Mouse (Mus musculus) layer of hippocampus, postnatal 14 days (tissue): Measurements from ENCODE around the gene Myh11. TPM values are rescaled to one million over a fixed set of nuclear protein-coding genes. Genes with fewer than 3 reads are reported as not detected.
A peak's percentile ranks its signal among the peaks of the same experiment; 100 is the strongest.

ENCODE experiments used
- DNase-seq, 2 experiments: peaks; one replicate each; pipeline ENCODE4 v3.0.0; 2021 to 2022; ENCODE audit warnings: low spot score in 2 of 2, mixed read lengths in 1 of 2
- total RNA-seq, 2 experiments: library from RNA; stranded (reverse); gene quantifications; 2 replicates each; pipeline ENCODE4 v1.2.3; 2021

Myh11 gene
- total RNA-seq, 2 experiments from 2014 or later, result 4.5 to 5.4 TPM

GRCm38 (mm10) chr16:14292205-14293199, 1.3 kb upstream of the Myh11 start:
- no peak for DNase-seq

GRCm38 (mm10) chr16:14272374-14272965, 18.7 kb downstream of the Myh11 start:
- no peak for DNase-seq

- no peak for DNase-seq
Measured at GRCm38 (mm10) chr16:14265203-14265920, 25.8 kb downstream of the Myh11 start.

GRCm38 (mm10) chr16:14264504-14264903, 26.7 kb downstream of the Myh11 start:
- no peak for DNase-seq

GRCm38 (mm10) chr16:14263241-14263640, 27.9 kb downstream of the Myh11 start:
- DNase-seq, result peak in 1 of 2 experiments; percentile 5

GRCm38 (mm10) chr16:14262410-14262809, 28.8 kb downstream of the Myh11 start:
- no peak for DNase-seq

- no peak for DNase-seq
Measured at GRCm38 (mm10) chr16:14258856-14259255, 32.3 kb downstream of the Myh11 start.

GRCm38 (mm10) chr16:14253586-14253985, 37.6 kb downstream of the Myh11 start:
- peak in 1 of 2 experiments; percentile 18 for DNase-seq

- DNase-seq, result no peak
Measured at GRCm38 (mm10) chr16:14252877-14253276, 38.3 kb downstream of the Myh11 start.

- no peak for DNase-seq
Measured at GRCm38 (mm10) chr16:14249913-14250312, 41.3 kb downstream of the Myh11 start.

GRCm38 (mm10) chr16:14242553-14242952, 48.6 kb downstream of the Myh11 start:
- no peak for DNase-seq

- no peak for DNase-seq
Measured at GRCm38 (mm10) chr16:14242059-14242458, 49.1 kb downstream of the Myh11 start.

GRCm38 (mm10) chr16:14237100-14237723, 54.0 kb downstream of the Myh11 start:
- peak; percentile 74 to 77 for DNase-seq

- no peak for DNase-seq
Measured at GRCm38 (mm10) chr16:14215156-14215555, 76.0 kb downstream of the Myh11 start.

- no peak for DNase-seq
Measured at GRCm38 (mm10) chr16:14198798-14199197, 92.4 kb downstream of the Myh11 start.

GRCm38 (mm10) chr16:14195427-14195826, 95.7 kb downstream of the Myh11 start:
- peak; percentile 48 to 68 for DNase-seq

- no peak for DNase-seq
Measured at GRCm38 (mm10) chr16:14194164-14194950, 96.8 kb downstream of the Myh11 start.

- DNase-seq, result peak in 1 of 2 experiments; percentile 71
Measured at GRCm38 (mm10) chr16:14185516-14185915, 105.7 kb downstream of the Myh11 start.

GRCm38 (mm10) chr16:14183856-14184255, 107.3 kb downstream of the Myh11 start:
- DNase-seq, result peak in 1 of 2 experiments; percentile 66

GRCm38 (mm10) chr16:14182360-14182759, 108.8 kb downstream of the Myh11 start:
- DNase-seq, result no peak
